In the genomic region with DNA sequence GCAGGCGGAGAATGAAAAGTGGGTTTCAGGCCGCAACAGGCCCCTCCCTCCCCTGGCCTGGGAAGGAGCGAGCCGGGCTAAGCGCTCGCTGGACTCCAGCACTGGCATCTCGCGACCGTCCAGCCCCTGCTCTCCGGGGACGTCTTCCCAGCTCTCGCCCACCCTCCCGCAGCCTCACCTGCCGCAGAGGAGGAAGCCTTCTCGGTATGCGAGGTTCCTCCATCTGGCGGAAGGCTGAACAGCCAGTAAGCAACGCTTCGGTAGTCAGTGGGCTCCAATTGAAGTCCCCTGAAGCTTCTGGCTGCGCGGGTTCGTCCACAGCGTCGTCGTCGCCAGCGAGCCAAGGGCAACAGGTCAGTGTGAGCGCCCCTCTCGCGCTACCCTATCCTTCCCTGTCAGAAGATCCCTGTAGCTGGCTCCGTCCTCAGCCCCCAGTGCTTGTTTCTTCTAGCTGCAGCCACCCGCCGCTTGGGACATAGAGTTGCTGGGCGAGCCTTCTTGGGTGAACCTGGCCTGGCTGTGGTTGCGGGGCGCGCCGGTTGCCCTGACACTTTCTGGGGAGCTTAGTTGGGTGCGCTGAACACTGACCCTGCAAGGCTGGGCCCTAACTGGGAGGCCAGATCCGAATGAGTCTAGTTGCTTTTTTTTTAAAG, we compare ENCODE assay signal across 11 mouse cellular contexts. TPM values are rescaled to one million over a fixed set of nuclear protein-coding genes. Genes with fewer than 3 reads are reported as not detected.
DNase-seq lines count a peak whose midpoint lies in the region; ATAC-seq and TF ChIP-seq lines count a peak whose summit lies in the region.
"Had no signal": no experiment of that assay in that cellular context is flagged by ENCODE, and none has a peak within 500 bp of the region (broad histone marks: within the 10 kb centered on the region; RNA-seq: fewer than 3 reads in every experiment).

Gene Pax9 (plus strand): TSS at position 341 of the 653 bp plus-strand sequence.

- peak within 1 kb of the TSS; percentile 11; the same call in 1 of the 2 replicates for H3K4me3 ChIP-seq in kidney, embryonic 14.5 days (ENCODE audit: low read length)
- H3K4me3 ChIP-seq in embryonic facial prominence, embryonic 11.5 days (ENCODE audit: low read depth, low read length) = peak within 1 kb of the TSS; percentile 34
- peak within 1 kb of the TSS; percentile 17; the same call in 1 of the 2 replicates for H3K4me3 ChIP-seq in liver, postnatal 0 days (ENCODE audit: low read depth, low read length)

- H3K9me3 ChIP-seq in kidney, embryonic 14.5 days (ENCODE audit: control insufficient read depth, low read length) = no peaks in the 10 kb centered on the region
- H3K9me3 ChIP-seq in embryonic facial prominence, embryonic 11.5 days (replicated peaks; ENCODE audit: control insufficient read depth, low read length) = no peaks in the 10 kb centered on the region
- no peaks in the 10 kb centered on the region for H3K9me3 ChIP-seq in liver, postnatal 0 days (ENCODE audit: low read length)

- H3K27ac ChIP-seq in kidney, embryonic 14.5 days (ENCODE audit: low read depth, low read length) = no peak within 1 kb of the TSS
- peak within 1 kb of the TSS; percentile 48; the same call in 1 of the 2 replicates for H3K27ac ChIP-seq in embryonic facial prominence, embryonic 11.5 days (replicated peaks; ENCODE audit: low read depth, low read length)
- H3K27ac ChIP-seq in liver, postnatal 0 days (ENCODE audit: low read depth) = no peak within 1 kb of the TSS

- 2% methylated on average over 38 of the region's 40 CpGs for WGBS in kidney, embryonic 14.5 days
- WGBS in embryonic facial prominence, embryonic 11.5 days = 1% methylated on average over 37 of the region's 40 CpGs
- 3% methylated on average over 39 of the region's 40 CpGs for WGBS in liver, postnatal 0 days (ENCODE audit: insufficient replicate concordance)

- H3K9ac ChIP-seq in kidney, embryonic 14.5 days (ENCODE audit: low read depth, low read length) = no peak within 1 kb of the TSS
- peak within 1 kb of the TSS; percentile 50 for H3K9ac ChIP-seq in embryonic facial prominence, embryonic 11.5 days (replicated peaks; ENCODE audit: low read length)
- no peak within 1 kb of the TSS for H3K9ac ChIP-seq in liver, postnatal 0 days (replicated peaks)

- TF ChIP-seq CTCF in liver, postnatal 0 days (IDR thresholded peaks at IDR 0.05; ENCODE audit: low read depth) = no peak

- peak within 1 kb of the TSS; percentile 24 for H3K4me2 ChIP-seq in kidney, embryonic 14.5 days (replicated peaks; ENCODE audit: low read depth, low read length)
- H3K4me2 ChIP-seq in embryonic facial prominence, embryonic 11.5 days (ENCODE audit: low read depth, low read length) = peak within 1 kb of the TSS; percentile 35
- peak within 1 kb of the TSS; percentile 22; the same call in 1 of the 2 replicates for H3K4me2 ChIP-seq in liver, postnatal 0 days (ENCODE audit: low read depth, low read length)

- no peak for ATAC-seq in kidney, embryonic 14.5 days (ENCODE audit: low FRiP score, low TSS enrichment)
- ATAC-seq in embryonic facial prominence, embryonic 11.5 days (replicated peaks; ENCODE audit: insufficient number of reproducible peaks, low FRiP score, low TSS enrichment, low read depth) = no peak
- no peak for ATAC-seq in liver, postnatal 0 days

- no peaks in the 10 kb centered on the region for H3K36me3 ChIP-seq in kidney, embryonic 14.5 days (ENCODE audit: control insufficient read depth, insufficient read depth, low read length)
- no peaks in the 10 kb centered on the region for H3K36me3 ChIP-seq in embryonic facial prominence, embryonic 11.5 days (replicated peaks; ENCODE audit: control insufficient read depth, insufficient read depth, low read depth, low read length)
- no peaks in the 10 kb centered on the region for H3K36me3 ChIP-seq in liver, postnatal 0 days (replicated peaks; ENCODE audit: insufficient read depth, low read length)

- peaks cover 99% of the 10 kb centered on the region for H3K27me3 ChIP-seq in kidney, embryonic 14.5 days (ENCODE audit: control insufficient read depth, insufficient read depth, low read length)
- H3K27me3 ChIP-seq in embryonic facial prominence, embryonic 11.5 days (ENCODE audit: control insufficient read depth, insufficient read depth, low read length) = peaks cover 60% of the 10 kb centered on the region
- peaks cover 100% of the 10 kb centered on the region for H3K27me3 ChIP-seq in liver, postnatal 0 days (ENCODE audit: insufficient read depth, low read length)

- no peak for TF ChIP-seq EP300 in liver, postnatal 0 days (IDR thresholded peaks at IDR 0.05; ENCODE audit: low read depth)

- no peak for DNase-seq in kidney, adult 11 months
- DNase-seq in ZHBTc4 (ENCODE audit: low read depth, low spot score) = peak; percentile 55
- DNase-seq in embryonic facial prominence, embryonic 11.5 days (ENCODE audit: low spot score) = peak; percentile 61
- no peak for DNase-seq in liver, postnatal 0 days
- no peak for DNase-seq in adrenal gland, postnatal 10 days
- DNase-seq in thymus, postnatal 36 days = no peak
- DNase-seq in ovary, adult 18-20 months (ENCODE audit: low spot score) = no peak
- DNase-seq: right cerebral cortex, postnatal 14 days had no signal

- H3K4me1 ChIP-seq in kidney, embryonic 14.5 days (ENCODE audit: control insufficient read depth, insufficient read depth, low read length) = peaks cover 8% of the 10 kb centered on the region
- H3K4me1 ChIP-seq in embryonic facial prominence, embryonic 11.5 days (ENCODE audit: control insufficient read depth, insufficient read depth, low read length) = peaks cover 4% of the 10 kb centered on the region
- peaks cover 20% of the 10 kb centered on the region for H3K4me1 ChIP-seq in liver, postnatal 0 days (ENCODE audit: insufficient read depth)

RNA-seq across cellular contexts. Expression of gene Pax9, which starts in this region (rescaled TPM):
- 0.08 TPM in 1 of 2 replicates, not detected in the other for polyA plus RNA-seq in kidney, embryonic 14.5 days (2014; fragmentation: Nextera tagmentation; extraction: Ambion mirVana)
- 10.5 and 11.9 TPM in 2 replicates for polyA plus RNA-seq in embryonic facial prominence, embryonic 11.5 days (2014; fragmentation: Nextera tagmentation; extraction: Ambion mirVana)
- polyA plus RNA-seq in liver, postnatal 0 days (2015; fragmentation: Nextera tagmentation; extraction: Ambion mirVana) = 0.11 and 0.13 TPM in 2 replicates
- total RNA-seq in adrenal gland, postnatal 10 days (2021) = not detected
- total RNA-seq: megakaryocyte progenitor cell, adult 5-6 weeks had no signal
- polyA plus RNA-seq: large intestine, adult 2 months had no signal

Comparison
In these comparisons a context has a peak if more than half of its experiments do, and no peak if none do; other contexts are left out.
1. RNA of gene Pax9 (polyA plus RNA-seq): 10.5 to 11.9 TPM in embryonic facial prominence, embryonic 11.5 days; 0.11 to 0.13 TPM in liver, postnatal 0 days and 0.08 TPM in kidney, embryonic 14.5 days; every median in the first group is over 10 times any median in the second.
2. DNase-seq: peak in ZHBTc4 (single experiment) and embryonic facial prominence, embryonic 11.5 days (single experiment); none in kidney, adult 11 months (single experiment), liver, postnatal 0 days (single experiment), adrenal gland, postnatal 10 days (single experiment), thymus, postnatal 36 days (0 of 2) and ovary, adult 18-20 months (single experiment).
3. Peak in every context shown above with its lines, with median percentiles within 50 percentile points of each other: H3K4me2 ChIP-seq and H3K4me3 ChIP-seq.